Mouse (Mus musculus) heart, postnatal 4 days (tissue): Measurements from ENCODE around the gene Tbc1d2. TPM values are rescaled to one million over a fixed set of nuclear protein-coding genes. Genes with fewer than 3 reads are reported as not detected.
"Not testable (repeated sequence)": the region's sequence is repeated elsewhere in the genome, so short reads cannot be mapped to it uniquely, and the experiment has no call there.

Experiments used
- DNase-seq: peaks from one replicate; pipeline ENCODE4 v3.0.0; 2021
- total RNA-seq, 2 experiments: library from RNA; stranded (reverse); gene quantifications; 2 replicates each; pipeline ENCODE4 v1.2.3; 2021

Gene Tbc1d2
- total RNA-seq, 2 experiments from 2014 or later: 2.9 to 3.5 TPM

DNA sequence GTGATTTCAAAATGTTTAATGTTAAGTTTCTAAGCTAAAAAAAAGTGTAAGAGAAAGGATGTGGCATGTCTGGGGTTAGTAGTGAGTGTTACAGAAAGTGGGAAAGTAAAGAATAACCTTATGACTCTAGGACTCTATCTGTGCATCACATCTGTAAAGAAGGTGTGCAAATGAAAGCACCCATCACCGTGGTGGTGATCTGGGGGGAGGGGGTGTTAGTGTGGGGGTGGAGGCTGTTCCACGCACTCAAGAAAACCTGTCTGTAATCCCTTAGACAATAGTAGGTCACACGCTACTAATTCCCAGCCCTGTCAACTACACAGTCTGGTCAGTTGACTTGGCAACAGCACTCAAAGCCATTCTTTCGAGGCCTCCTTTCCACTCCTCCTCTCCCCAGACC is 8.7 kb downstream of the Tbc1d2 start:
- DNase-seq: no peak

DNA sequence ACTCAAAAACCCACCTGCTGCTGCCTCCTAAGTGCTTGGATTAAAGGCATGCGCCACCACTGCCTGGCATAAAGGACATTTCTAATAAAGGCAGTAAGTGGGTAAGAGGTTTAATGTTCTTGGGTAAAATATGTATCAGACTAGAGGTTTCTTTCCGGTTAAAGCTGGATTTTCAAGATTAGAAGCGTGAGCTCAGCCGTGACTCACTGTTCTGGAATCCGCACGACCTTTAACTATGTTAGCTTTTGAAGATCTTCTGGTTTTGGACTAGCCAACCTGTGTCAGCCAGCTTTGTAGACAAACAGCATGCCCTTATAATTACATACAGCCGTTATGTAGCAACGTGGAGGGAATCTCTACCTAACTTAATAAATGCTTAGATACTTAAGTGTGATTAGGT is 10.1 kb downstream of the Tbc1d2 start:
- no peak for DNase-seq

DNA sequence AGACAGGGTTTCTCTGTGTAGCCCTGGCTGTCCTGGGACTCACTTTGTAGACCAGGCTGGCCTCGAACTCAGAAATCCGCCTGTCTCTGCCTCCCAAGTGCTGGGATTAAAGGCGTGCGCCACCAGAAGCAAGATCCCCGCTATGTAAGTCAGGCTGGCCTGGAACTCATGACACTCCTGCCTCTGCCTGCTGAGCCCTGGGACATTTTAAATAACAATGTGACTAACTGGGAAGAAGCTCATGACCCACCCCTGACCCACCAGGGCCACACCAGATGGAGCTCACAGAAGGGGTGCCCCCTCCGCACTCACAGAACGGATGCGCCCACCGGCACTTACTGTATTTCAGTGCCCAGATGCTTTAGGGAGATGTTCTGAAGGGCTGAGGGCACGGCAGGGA is 12.8 kb downstream of the Tbc1d2 start:
- DNase-seq: not testable (repeated sequence)

DNA sequence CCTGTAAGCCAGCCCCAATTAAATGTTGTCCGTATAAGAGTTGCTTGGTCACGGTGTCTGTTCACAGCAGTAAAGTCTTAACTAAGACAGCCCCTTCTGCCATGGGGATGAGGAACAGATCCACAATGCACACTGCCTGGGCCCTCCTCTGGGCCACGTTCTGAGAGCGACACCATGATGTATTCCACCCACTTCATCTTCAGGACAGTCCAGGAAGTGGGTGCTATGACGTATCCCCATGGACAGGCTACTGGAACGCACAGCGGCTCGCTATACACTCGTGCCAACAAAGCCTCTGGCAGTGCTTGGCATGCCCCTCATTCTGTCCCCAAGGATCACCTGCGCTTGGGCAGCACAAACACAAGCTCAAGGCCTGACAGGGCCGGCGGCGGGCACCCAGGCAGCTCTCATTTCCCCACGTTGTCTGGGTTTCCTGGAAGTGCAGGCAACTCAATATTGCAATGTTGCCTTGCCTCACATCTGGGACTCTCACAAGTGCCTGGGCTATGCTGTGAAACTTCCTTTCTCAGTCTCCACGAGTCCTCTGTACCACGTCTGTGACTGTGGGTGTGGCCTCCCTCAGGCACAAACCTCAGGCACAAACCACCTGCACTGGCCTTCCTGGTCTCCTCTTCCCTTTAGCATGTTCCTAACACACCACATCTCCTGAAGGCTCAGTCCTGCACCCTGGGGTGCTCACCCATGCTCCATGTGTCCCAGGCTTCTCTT is 14.1 kb downstream of the Tbc1d2 start:
- no peak for DNase-seq

DNA sequence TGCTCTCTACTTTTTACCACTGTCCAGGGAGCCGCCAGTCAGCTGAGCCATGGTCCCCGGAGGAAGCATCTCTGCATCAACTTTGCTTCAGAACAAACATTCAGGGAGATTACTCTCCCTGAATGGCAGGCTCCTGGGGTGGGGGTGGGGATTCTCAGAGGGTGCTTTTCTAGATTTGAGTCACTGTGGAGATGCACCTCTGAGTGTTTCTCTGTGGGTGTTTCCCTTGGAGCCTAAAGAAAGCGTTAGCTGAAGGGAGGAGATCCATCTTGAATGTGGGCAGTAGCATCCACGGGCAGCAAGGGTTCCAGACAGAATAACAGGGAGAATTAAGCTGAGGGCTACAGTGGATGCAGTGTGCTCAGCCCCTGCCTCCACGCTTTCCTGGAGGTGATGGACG is 15.1 kb downstream of the Tbc1d2 start:
- no peak for DNase-seq

GRCm38 (mm10) chr4:46633565-46633964 is 16.4 kb downstream of the Tbc1d2 start:
- DNase-seq: not testable (repeated sequence)

GRCm38 (mm10) chr4:46632465-46632864 is 17.5 kb downstream of the Tbc1d2 start:
- DNase-seq: no peak

GRCm38 (mm10) chr4:46630390-46630789 is 19.6 kb downstream of the Tbc1d2 start:
- DNase-seq: peak; percentile 35

GRCm38 (mm10) chr4:46628873-46629272 is 21.1 kb downstream of the Tbc1d2 start:
- no peak for DNase-seq

DNA sequence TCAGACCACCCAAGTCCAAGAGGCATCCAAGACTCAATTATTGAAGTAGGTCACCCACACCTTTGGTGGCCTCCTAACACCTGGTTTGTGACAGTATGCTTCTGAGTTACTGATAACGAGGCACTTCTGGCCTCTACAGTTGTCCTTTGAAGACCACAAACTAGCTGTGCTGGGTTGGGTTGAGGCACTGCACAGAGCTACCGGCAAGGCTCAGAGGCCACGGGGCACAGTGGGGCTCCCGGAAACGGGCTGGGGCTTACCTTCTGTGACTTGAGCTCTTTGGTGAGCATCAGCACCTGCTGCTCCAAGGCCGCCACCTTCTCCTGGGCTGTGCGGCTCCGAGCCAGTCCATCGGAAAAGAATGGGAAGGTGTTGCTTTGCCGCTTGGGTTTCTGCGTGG is 21.9 kb downstream of the Tbc1d2 start:
- no peak for DNase-seq

DNA sequence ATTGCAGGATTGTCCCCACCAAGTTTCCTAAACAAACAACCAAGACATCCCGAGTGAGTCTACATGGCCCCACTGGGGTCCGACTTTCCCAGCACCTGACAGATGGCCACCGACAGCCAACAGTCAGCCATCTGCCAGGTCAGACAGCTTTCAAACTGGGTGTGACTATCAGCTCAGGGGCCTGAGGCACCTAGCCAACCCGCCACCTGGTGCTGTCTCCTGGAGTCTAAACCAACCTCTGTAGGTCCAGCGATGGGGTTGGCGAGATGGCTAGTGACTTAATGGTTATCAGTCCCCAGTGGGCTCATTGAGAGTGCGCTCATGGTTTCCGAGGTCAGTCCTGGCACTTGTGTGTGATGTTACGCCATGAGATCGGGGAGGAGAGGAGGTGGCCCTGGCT is 24.9 kb downstream of the Tbc1d2 start:
- no peak for DNase-seq

GRCm38 (mm10) chr4:46623007-46623406 is 27.0 kb downstream of the Tbc1d2 start:
- no peak for DNase-seq

GRCm38 (mm10) chr4:46620946-46621345 is 29.1 kb downstream of the Tbc1d2 start:
- DNase-seq: no peak

- peak; percentile 39 for DNase-seq
These were observed 29.7 kb downstream of the Tbc1d2 start for GRCm38 (mm10) chr4:46620330-46620729.

- DNase-seq: no peak
These were observed 31.7 kb downstream of the Tbc1d2 start for GRCm38 (mm10) chr4:46618196-46618817.

GRCm38 (mm10) chr4:46617408-46617807 is 32.6 kb downstream of the Tbc1d2 start:
- DNase-seq: no peak

- DNase-seq: no peak
These were observed 35.4 kb downstream of the Tbc1d2 start for GRCm38 (mm10) chr4:46614641-46615040.

- no peak for DNase-seq
These were observed 36.4 kb downstream of the Tbc1d2 start for GRCm38 (mm10) chr4:46613618-46614017.

- peak; percentile 90 for DNase-seq
These were observed 38.8 kb downstream of the Tbc1d2 start for GRCm38 (mm10) chr4:46611181-46611580.

GRCm38 (mm10) chr4:46607601-46608000 is 42.4 kb downstream of the Tbc1d2 start:
- no peak for DNase-seq

DNA sequence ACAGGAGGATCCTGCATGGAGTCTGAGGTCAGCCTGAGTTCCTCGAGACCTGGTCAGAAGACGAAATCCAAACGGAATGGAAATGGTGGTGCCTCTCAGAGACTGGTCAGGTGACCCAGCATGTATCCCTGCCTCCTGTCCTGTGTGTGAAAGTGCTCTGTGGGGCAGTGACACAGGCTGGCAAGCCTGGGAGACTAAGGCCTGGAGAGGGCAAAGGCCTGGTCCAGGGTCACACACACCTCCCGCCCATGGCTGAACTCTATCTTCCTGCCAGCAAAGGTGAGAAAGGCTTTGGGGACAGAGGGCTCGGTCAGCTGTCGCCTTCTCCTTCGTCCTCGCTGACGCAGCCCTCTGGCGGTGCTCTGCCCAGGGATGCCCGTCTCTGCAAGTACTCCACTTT is 44.6 kb downstream of the Tbc1d2 start:
- no peak for DNase-seq

DNA sequence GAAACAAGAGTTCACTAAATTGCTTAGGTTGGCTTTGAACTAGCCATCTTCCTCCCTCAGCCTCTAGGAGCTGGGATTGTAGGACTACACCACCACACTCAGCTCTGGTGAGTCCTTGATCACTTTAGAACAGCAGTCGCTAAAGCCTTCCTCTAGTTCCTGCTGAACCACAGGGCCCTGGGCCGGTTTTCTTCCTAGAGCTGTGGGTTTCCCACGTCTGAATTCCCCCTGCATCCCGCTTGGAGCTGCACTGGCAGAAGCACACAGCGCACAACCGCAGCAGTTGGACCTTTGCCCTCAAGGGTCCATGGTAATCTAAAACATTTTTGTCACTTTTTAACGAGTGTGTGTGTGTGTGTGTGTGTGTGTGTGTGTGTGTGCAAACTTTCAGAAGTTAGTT is 47.3 kb downstream of the Tbc1d2 start:
- DNase-seq: no peak

DNA sequence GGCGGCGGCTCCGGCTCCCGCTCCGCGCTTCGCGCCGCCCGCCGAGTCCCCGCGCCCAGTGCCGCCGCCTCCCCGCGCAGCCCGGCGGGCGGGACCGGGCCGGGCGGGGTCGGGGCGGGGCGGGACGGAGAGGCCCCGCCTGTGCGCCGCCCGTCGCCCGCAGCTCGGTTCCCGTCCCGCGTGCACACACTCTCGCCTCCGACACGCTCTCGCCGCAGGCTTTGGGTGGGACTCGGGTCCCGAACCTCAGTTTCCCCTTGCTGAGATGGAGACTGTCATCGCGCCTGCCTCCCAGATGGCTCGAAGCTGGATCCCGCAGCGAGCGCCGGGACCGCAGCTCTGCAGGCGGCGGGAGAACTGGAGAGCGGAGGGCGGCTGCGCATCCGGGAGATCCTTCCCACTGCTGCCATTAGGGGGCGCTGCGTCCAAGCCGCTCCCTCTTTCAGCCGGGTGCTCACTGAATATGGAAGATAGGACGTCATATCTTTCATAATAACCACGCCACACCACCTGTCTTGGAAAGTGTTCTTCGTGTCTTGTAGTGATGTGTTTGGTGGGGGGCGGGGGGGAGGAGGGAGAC is 48.1 kb downstream of the Tbc1d2 start, which contains the start of gene Coro2a:
TSS of gene Coro2a (minus strand) at position 359 of the 580 bp plus-strand sequence.
- peak; percentile 86 for DNase-seq
